Mouse (Mus musculus) heart, embryonic 14.5 days (tissue): ENCODE data around the gene Jdp2. TPM values are rescaled to one million over a fixed set of nuclear protein-coding genes. Genes with fewer than 3 reads are reported as not detected.

Experiments
- ATAC-seq: fragments of 200-750 bp; cut with Nextera tagmentation; 2 replicates; pipeline ENCODE4 v1.8.0; 2017; ENCODE audit warnings: low read depth, moderate TSS enrichment; ENCODE audit not compliant: insufficient number of reproducible peaks, insufficient read depth, low FRiP score
- H3K27ac ChIP-seq, 2 experiments: fragments of 200-500 bp in 1 of 2; fragments of 300-500 bp in 1 of 2; sonication (generic) in 1 of 2; replicated peaks in 1 of 2; 2 replicates each; pipeline ENCODE4 v1.5.1; 2012 to 2014; ENCODE audit warnings: low read depth in 2 of 2, low read length in 2 of 2, control low read depth in 1 of 2, mild to moderate bottlenecking in 1 of 2, mixed read lengths in 1 of 2; ENCODE audit not compliant: control insufficient read depth in 1 of 2, insufficient read depth in 1 of 2
- H3K27me3 ChIP-seq: fragments of 300-500 bp; sonication (generic); 2 replicates; pipeline ENCODE4 v1.6.1; 2014; ENCODE audit warnings: mild to moderate bottlenecking, low read length, control low read depth; ENCODE audit not compliant: control insufficient read depth, insufficient read depth
- H3K36me3 ChIP-seq: fragments of 300-500 bp; sonication (generic); 2 replicates; pipeline ENCODE4 v1.6.1; 2014; ENCODE audit warnings: mild to moderate bottlenecking, control low read depth, low read length, mixed read lengths; ENCODE audit not compliant: control insufficient read depth, insufficient read depth
- H3K4me1 ChIP-seq, 2 experiments: fragments of 200-500 bp in 1 of 2; fragments of 300-500 bp in 1 of 2; sonication (generic) in 1 of 2; 2 replicates each; pipeline ENCODE4 v1.6.1; 2012 to 2014; ENCODE audit warnings: low read length in 2 of 2, control low read depth in 1 of 2, mixed read lengths in 1 of 2; ENCODE audit not compliant: control insufficient read depth in 2 of 2, insufficient read depth in 2 of 2
- H3K4me2 ChIP-seq: fragments of 300-500 bp; sonication (generic); 2 replicates; pipeline ENCODE4 v1.6.1; 2014; ENCODE audit warnings: mild to moderate bottlenecking, low read length
- H3K4me3 ChIP-seq, 2 experiments: fragments of 200-500 bp in 1 of 2; fragments of 300-500 bp in 1 of 2; sonication (generic) in 1 of 2; 2 replicates each; pipeline ENCODE4 v1.5.1; 2012 to 2014; ENCODE audit warnings: low read length in 2 of 2, mild to moderate bottlenecking in 2 of 2, control low read depth in 1 of 2, low read depth in 1 of 2, moderate library complexity in 1 of 2; ENCODE audit not compliant: control insufficient read depth in 1 of 2, insufficient read depth in 1 of 2
- H3K9ac ChIP-seq: fragments of 300-500 bp; sonication (generic); 2 replicates; pipeline ENCODE4 v1.6.1; 2014; ENCODE audit warnings: mild to moderate bottlenecking, low read length
- H3K9me3 ChIP-seq: fragments of 300-500 bp; sonication (generic); 2 replicates; pipeline ENCODE4 v1.6.1; 2016; ENCODE audit warnings: low read length, control low read depth; ENCODE audit not compliant: control insufficient read depth
- WGBS: fragments of 180-500 bp; shearing (Covaris S2); extraction: QIAGEN DNeasy Blood & Tissue Kit; methylation state at CpG from one replicate; pipeline ENCODE4 v1.1.7; 2014; 5-methylcytosine and 5-hydroxymethylcytosine counted together
- polyA plus RNA-seq: library from polyadenylated mRNA; unstranded; fragments of >200 nt; fragmentation: Nextera tagmentation; extraction: Ambion mirVana; gene quantifications from 2 replicates; pipeline ENCODE4 v1.2.1, GENCODE M21; 2014

The Jdp2 gene
- polyA plus RNA-seq, 1 experiment from 2014 or later: 0.61 TPM

DNA sequence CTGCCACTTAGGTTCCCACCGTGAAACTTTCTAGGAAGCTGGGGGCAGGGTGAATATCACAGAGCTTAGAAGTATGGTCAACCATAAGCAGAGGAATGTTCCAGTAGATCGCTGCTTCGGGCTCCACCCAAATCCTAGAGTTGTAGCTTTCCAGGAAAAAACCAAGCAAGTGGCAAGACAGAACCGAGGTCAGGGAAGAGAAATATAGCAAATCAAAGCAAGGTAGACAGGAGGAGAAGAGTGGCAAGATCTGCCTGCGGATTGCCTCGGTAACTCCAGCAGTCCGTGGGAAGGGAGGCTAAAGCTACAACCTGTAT, 88.3 kb downstream of the Jdp2 start:
- whole genome bisulfite sequencing: 57% methylated on average over 7 of the region's 7 CpGs
- H3K4me2 ChIP-seq: peak overlapping the region; percentile 62
- peak overlapping the region; percentile 4 to 36; a peak in 1 of 4 replicates for H3K4me3 ChIP-seq
- no peak overlapping the region for H3K27ac ChIP-seq
- no peaks in the 10 kb centered on the region for H3K36me3 ChIP-seq
- peaks cover 15 to 25% of the 10 kb centered on the region in 2 experiments for H3K4me1 ChIP-seq
- peak overlapping the region; percentile 63; the same call in 1 of the 2 replicates for H3K9ac ChIP-seq
- no peak for ATAC-seq
- H3K9me3 ChIP-seq: 0 out of 2 replicates have a peak, but pooled peaks cover 2% of the 10 kb centered on the region
- no peaks in the 10 kb centered on the region for H3K27me3 ChIP-seq

- Histone ChIP-seq H3K27ac (no peak overlapping the region), H3K4me1 (peaks cover 15 to 25% of the 10 kb centered on the region in 2 experiments), H3K27me3 (no peaks in the 10 kb centered on the region), H3K4me3 (no peak overlapping the region), H3K4me2 (no peak overlapping the region), H3K9me3 (no peaks in the 10 kb centered on the region), H3K36me3 (no peaks in the 10 kb centered on the region), H3K9ac (no peak overlapping the region)
- no peak for ATAC-seq
- 55% methylated on average over 6 of the region's 6 CpGs for WGBS
These were observed 89.0 kb downstream of the Jdp2 start for GRCm38 (mm10) chr12:85687846-85688245.

Other genes with a start within 250 kb of the Jdp2 start
- 281 and 320 TPM in 2 replicates for gene Tmed10, start 224.2 kb upstream of the Jdp2 start, polyA plus RNA-seq
- 3.8 and 4.0 TPM in 2 replicates for gene Fos, start 125.1 kb upstream of the Jdp2 start, polyA plus RNA-seq
- 4.5 and 5.0 TPM in 2 replicates for gene Batf, start 87.6 kb downstream of the Jdp2 start, polyA plus RNA-seq
- 7.8 TPM in 2 replicates for gene Flvcr2, start 147.5 kb downstream of the Jdp2 start, polyA plus RNA-seq
- 58.1 and 59.3 TPM in 2 replicates for gene Erg28, start 225.5 kb downstream of the Jdp2 start, polyA plus RNA-seq
- 17.1 and 18.5 TPM in 2 replicates for gene Ttll5, start 225.6 kb downstream of the Jdp2 start, polyA plus RNA-seq